Mouse (Mus musculus) monocyte, adult 5-6 weeks (primary cell): Measurements from ENCODE around the gene Frmd4a. TPM values are rescaled to one million over a fixed set of nuclear protein-coding genes. Genes with fewer than 3 reads are reported as not detected.

ENCODE experiments used
- ATAC-seq: fragments of 153-309, 156-312 bp; replicated peaks from 2 replicates; pipeline ENCODE4 v1.8.0; 2017; ENCODE audit warnings: mild to moderate bottlenecking; ENCODE audit not compliant: low TSS enrichment, insufficient number of reproducible peaks, severe bottlenecking, poor library complexity, low FRiP score
- total RNA-seq: library from RNA; stranded (forward); fragments of 200-1000, 200-491, 200-594 nt; gene quantifications from 3 replicates; pipeline ENCODE4 v1.2.3, GENCODE M21; 2017

The Frmd4a gene
- total RNA-seq, 1 experiment from 2014 or later: 4.6 TPM

DNA sequence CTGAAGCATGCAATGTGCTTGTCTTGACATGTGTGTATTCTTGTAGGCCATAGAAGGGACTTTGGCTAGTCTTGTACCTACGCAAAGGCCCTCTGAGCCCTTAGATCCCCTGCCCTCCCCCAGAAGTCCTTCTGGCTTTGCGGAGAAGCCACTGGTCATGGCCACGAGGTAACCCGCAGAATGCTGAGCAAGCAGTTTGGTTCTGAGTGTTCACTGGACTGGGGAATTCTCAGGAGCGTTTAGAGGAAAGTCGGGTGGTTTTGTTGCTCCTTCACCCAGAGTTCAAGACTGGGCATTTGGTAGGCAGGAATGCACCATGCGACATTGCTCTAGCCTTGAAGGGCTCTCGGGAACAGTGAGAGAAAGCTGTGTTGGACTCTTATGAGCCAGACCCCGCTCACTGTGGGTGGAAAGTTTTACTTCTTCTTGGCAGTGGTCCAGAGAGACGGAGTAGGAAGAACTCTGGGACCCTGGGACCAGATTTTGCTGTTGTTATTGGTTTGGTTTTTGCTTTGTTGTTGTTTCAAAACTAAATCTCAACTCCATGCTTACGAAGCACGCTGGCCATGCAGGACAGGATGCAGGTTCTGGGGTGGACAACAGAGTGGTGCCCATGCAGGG is 432.5 kb downstream of the Frmd4a start:
- no peak for ATAC-seq

GRCm38 (mm10) chr2:4452590-4453400 is 435.3 kb downstream of the Frmd4a start:
- no peak for ATAC-seq

DNA sequence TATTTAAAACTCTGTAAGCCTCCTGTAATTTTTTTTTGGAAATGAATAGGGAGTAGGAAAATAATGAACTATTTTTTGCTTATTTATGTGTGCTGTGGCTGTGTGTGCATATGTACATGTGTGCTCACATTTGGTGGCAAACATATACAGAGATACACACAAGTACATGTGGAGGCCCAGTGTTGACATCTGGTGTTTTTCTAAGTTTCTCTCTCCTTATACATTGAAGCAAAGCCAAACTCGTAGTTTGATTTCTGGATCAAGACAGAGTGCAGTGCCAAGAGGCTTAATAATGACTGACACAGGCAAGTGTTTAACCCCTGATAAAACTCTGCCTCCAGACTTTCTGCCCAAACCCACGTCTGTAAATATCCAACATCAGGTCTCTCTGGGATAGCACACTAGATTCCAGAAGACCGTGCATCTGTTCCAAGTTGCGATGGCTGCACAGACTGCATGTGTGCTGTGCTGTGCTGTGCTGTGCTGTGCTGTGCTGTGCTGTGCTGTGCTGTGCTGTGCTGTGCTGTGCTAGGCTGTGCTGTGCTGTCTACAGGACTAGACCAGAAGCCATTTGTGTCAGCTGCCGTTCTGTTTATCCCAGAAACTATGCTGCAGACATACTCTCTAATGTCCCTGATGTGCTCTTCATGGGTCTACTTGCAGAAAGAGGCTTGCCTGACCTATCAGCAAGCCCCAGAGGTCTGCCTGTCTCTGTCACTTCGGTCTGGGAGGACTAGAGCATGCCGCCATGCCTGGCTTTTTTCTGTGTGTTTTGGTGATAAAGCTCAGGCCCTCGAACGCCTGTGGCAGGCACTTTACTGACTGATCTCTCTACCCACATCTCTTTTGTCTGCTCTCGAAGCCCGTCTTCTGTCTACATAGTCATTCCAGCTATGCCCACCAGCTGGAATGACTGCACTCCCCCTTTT is 437.8 kb downstream of the Frmd4a start:
- ATAC-seq: no peak

DNA sequence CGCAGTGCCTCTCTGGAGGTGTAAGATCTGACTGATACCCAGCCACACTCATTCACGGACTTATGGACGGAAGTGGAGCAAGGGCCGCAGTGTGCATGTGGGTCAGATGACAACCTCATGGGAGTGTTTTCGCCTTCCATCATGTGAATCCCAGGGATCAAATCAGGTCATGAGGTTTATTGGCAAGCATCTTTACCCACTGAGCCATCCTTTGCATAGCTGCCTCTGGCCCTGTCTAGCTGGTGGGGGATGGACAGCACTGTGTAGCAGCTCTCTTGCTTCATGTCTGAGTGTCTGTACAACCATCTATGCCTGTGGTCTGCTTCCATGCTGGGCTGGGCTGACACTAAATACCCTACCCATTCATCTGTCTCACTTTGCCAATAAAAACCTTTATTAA is 443.4 kb downstream of the Frmd4a start:
- ATAC-seq: no peak

DNA sequence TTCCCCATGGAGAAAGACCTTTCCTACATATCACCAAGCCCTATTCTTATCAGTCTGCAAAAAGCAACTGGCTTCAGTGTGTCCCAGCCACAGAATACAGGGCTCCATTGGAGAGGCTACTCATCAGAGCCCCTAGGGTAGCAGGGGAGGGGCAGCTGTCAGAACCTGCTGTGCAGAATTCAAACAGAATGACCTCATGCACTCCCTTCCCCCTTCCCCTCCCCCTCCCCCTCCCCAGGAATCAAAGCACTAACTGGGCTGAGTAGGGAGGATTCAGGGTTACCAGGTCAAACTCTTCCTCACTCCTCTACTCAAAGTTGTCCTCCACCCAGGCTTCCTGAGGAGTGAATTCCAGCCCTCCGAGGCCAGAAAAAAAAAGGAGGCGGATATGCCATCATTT is 444.0 kb downstream of the Frmd4a start:
- ATAC-seq: no peak

- no peak for ATAC-seq
Observed at GRCm38 (mm10) chr2:4462480-4462879, 445.0 kb downstream of the Frmd4a start.

- ATAC-seq: no peak
Observed at GRCm38 (mm10) chr2:4466084-4466483, 448.6 kb downstream of the Frmd4a start.

- no peak for ATAC-seq
Observed at GRCm38 (mm10) chr2:4467314-4467713, 449.8 kb downstream of the Frmd4a start.

GRCm38 (mm10) chr2:4472760-4473480 is 455.4 kb downstream of the Frmd4a start:
- ATAC-seq: no peak

GRCm38 (mm10) chr2:4473866-4474538 is 456.5 kb downstream of the Frmd4a start:
- no peak for ATAC-seq

DNA sequence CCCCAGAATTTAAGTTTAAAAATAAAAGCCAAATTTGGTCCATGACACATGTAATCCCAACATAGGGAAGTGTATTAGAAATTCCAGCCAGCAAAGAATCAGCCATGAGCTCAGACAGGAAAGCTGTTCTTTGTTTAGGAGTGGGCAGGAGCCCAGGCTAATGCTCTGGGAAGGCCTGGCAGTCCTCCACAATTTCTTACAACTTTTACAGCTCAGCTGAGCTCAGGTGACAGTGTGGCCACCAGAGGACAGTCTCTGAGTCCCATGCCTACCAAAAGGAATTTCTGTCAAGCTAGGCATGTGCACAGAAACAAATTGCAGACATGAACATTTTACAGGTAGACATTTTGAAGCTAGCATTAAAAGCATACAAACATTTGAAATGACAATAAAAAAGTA is 457.0 kb downstream of the Frmd4a start:
- ATAC-seq: no peak

DNA sequence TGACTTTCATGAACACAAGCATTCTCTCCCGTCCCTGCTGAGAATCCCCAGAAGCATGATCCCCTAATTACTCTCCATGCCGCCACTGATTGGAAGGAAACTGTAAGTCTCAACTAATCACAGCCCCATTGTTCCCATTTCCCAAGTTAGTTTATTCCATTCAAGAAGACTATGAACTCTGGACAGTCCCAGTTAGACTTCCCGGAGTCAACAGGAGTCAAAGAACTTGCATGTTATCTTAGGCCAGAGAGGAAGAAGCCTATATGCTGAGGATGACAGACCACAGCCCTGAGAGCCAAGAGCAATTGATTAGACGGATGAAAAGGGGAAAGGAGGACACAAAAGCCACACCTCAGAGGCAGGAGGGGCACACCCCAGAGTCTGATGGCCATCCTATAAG is 458.5 kb downstream of the Frmd4a start:
- ATAC-seq: no peak

DNA sequence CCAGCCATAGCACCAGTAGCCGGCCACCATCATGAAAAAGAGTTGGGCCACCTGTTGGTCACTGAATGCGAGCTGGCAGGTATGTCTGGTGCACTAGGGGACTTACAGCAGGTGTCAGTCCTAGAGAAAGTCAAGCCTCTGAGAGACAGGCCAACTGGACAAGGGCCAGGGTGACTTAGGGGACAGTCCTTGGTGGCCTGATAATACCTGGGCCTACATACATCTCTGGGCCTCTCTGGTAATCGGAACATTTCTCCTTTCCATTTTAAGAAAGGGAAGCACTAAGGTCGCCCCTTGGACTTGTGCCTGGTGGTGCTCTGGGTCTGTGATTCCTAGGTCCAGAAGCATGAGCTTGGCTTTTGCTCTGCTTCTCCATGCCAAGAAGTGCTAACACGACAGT is 459.1 kb downstream of the Frmd4a start:
- no peak for ATAC-seq

GRCm38 (mm10) chr2:4477311-4477710 is 459.8 kb downstream of the Frmd4a start:
- no peak for ATAC-seq

GRCm38 (mm10) chr2:4480180-4480579 is 462.7 kb downstream of the Frmd4a start:
- ATAC-seq: no peak

GRCm38 (mm10) chr2:4481154-4481553 is 463.6 kb downstream of the Frmd4a start:
- ATAC-seq: no peak

- ATAC-seq: no peak
Observed at GRCm38 (mm10) chr2:4486185-4486584, 468.7 kb downstream of the Frmd4a start.

DNA sequence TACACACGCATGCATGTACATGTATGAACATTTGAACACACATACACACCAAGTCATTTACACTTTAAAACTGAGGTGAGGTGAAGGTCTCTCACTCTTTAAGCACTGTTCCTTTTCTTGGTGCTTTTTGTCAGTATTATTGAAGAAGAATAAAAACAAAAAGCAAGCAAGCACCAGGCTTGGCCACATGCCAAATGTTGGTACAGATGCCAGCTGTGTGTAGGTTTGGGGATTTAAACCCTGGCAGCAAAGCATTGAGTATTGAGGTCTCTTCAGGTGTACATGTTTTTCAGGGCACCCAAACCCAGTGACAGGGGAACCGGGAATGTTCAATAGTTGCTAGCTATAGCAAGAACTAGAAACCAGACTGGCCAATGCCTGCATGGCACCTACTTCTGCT is 469.8 kb downstream of the Frmd4a start:
- no peak for ATAC-seq
